Mouse (Mus musculus): ENCODE results near the gene Abca7.
"Not testable (repeated sequence)": the region's sequence is repeated elsewhere in the genome, so short reads cannot be mapped to it uniquely, and the experiment has no call there.

Gene Abca7

GRCm38 (mm10) chr10:80045364-80045763 is 49.1 kb downstream of the Abca7 start:
- not testable (repeated sequence) for DNase-seq (ENCODE audit: low read depth, low spot score)

DNA sequence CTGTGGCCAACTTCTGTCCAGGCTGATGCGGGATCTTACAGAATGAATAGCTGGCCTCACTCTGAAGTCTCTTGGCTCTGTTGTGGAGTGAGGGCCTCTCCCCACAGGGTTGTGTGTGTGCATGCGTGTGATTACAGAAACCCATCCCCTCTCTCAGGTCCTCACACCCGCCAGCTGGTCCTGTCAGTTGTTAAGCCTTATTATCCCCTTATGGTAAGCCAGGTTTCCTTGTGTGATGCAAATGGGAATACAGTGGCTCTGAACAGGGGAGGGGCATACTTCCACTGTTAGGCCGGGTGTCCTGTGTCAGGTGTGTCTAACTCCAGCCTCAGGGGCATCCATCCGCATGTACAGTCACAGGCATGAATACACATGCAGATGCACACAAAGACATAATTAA is 49.5 kb downstream of the Abca7 start:
- DNase-seq (ENCODE audit: low read depth, low spot score), result no peak

GRCm38 (mm10) chr10:80047041-80047565 is 50.8 kb downstream of the Abca7 start, which contains the start of gene Gpx4:
Gene Gpx4 (plus strand): TSS chr10:80047166.
- DNase-seq (ENCODE audit: low read depth, low spot score), result no peak

- no peak for DNase-seq (ENCODE audit: low read depth, low spot score)
Measured at GRCm38 (mm10) chr10:80048396-80048795, 52.1 kb downstream of the Abca7 start.

DNA sequence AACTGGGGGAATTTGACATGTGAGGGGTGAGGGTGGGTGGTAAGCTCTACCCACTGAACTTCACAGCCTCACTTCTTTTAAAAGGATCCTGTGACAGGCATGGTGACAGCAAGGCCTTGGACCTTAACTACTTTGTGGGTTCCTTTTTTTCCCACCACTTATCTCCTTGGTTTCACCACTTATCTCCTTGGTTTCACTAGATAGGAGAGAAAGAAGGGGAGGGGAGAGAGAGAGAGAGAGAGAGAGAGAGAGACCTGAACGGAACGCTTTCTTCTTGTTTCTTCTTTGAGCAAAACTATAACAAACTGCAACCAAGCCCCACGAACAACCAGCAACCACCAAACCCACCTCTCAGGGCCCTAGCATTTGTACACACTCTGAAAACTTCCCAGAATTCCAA is 52.5 kb downstream of the Abca7 start:
- no peak for DNase-seq (ENCODE audit: low read depth, low spot score)

- no peak for DNase-seq (ENCODE audit: low read depth, low spot score)
Measured at GRCm38 (mm10) chr10:80050244-80050643, 54.0 kb downstream of the Abca7 start.

GRCm38 (mm10) chr10:80050885-80051617 is 54.8 kb downstream of the Abca7 start:
- DNase-seq (ENCODE audit: low read depth, low spot score), result no peak

DNA sequence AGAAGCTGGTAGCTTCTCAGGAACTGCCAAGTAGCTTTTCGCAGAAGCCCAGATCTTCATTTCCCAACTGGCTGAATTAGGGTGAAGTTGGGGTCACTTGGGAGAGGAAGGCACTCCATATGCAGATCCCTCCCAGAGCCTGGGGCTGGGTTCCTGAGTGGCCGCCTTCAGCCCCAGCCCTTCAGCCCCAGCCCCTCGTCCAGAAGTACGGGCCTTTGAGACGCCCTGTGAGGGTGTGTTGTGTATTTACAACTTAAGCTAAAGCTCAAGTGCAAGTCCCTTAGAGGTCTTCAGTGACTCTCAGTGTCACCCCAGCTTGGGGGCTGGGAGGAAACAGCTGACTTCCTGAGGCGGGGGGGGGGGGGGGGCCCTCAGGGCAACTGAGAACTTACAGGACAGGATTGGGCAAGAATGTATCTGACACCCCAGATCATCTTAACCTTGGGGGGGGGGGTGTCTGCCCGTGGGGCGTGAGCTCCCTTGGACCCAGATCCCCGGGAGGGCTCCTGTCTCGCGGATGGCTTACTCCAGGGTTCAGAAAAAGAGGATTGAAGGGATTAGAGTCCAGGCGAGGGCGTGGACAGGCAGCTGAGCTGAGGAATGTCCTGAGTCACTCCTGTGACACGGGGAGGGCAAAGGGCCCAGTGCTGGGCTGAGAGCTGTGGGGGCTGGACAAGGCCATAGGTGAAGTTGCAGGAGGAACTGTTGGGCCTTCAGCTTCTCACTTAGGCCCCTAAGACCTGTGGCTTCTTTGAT is 55.5 kb downstream of the Abca7 start:
- DNase-seq (ENCODE audit: low read depth, low spot score), result no peak

GRCm38 (mm10) chr10:80052374-80052764 is 56.1 kb downstream of the Abca7 start:
- no peak for DNase-seq (ENCODE audit: low read depth, low spot score)

DNA sequence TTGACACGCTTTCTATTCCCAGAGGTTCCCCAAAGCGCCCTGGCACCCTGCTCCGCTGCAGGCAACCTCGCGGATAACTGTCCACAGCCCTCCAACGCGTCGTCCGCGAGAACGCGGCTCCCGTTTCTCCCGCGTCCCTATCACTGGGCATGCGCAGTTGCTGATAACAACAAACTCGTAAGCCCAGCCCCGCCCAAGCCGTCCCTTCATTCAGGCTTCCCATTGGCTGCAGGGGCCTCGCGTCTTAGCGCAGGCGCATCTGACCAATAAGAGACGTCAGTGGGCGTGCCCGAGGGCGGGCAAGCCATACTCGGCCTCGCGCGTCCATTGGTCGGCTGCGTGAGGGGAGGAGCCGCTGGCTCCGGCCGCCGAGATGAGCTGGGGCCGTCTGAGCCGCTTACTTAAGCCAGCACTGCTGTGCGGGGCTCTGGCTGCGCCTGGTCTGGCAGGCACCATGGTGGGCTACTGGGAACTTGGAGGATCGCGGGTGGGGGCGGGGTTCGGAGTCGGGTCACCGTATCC is 57.0 kb downstream of the Abca7 start:
- DNase-seq (ENCODE audit: low read depth, low spot score), result peak; percentile 100

DNA sequence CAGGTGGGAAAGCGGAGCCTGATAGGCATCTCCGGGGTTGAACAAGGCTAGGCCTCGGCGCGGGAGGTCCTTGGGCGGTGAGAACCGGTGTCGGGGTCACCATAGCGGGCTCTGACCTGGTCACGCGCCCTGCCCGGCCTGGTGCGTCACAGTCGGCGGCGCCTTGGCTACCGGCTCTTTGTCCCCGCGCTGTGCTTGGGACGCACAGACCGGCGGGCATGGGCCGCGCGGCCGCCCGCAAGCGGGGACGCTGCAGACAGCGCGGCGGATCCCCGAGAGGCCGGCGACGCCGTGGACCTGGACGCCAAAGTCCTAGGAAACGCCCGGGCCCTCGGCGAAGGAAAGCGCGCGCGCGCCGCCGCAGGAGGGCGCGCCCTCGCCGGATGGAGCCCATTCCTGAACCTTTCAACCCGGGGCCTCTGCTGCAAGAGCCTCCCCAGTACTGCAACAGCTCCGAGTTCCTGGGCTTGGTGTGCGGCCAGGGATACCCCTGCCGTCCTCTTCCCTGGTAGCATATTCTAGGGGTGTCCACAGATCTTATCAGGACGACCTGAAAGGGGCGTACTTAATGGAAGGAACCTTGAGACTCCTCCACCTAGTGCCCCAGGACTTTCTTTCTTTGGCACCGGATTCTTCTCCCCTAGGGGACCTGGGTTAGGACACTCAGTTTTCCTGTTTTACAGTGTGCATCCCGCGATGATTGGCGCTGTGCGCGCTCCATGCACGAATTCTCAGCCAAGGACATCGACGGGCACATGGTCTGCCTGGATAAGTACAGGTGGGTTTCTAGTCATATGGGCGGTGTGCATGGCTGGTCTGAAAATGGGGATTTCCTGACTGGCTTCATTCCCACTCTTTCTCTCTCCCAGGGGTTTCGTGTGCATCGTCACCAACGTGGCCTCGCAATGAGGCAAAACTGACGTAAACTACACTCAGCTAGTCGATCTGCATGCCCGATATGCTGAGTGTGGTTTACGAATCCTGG is 57.8 kb downstream of the Abca7 start:
- DNase-seq (ENCODE audit: low read depth, low spot score), result peak; percentile 65

GRCm38 (mm10) chr10:80054911-80055310 is 58.6 kb downstream of the Abca7 start:
- DNase-seq (ENCODE audit: low read depth, low spot score), result not testable (repeated sequence)

DNA sequence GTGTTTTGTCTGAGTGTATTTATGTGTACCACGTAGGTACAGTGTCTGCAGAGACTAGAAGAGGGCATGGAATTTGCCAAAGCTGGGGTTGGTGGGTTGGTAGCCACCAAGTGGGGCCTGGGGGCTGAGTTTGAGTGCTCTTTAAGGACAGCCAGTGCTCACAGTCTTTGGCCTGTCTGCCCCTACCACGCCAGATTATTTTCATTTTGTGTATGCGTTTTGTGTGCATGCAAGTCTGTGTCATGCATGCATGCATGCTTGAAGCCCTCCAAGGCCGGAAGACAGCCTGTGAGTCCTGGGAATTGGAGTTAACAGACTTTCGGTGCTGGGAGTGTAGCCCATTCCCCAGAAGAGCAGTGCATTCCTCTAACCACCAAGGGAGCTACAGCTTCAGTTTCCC is 59.1 kb downstream of the Abca7 start:
- DNase-seq (ENCODE audit: low read depth, low spot score), result no peak

- DNase-seq (ENCODE audit: low read depth, low spot score), result no peak
Measured at GRCm38 (mm10) chr10:80055891-80056290, 59.6 kb downstream of the Abca7 start.

- no peak for DNase-seq (ENCODE audit: low read depth, low spot score)
Measured at GRCm38 (mm10) chr10:80056506-80056905, 60.2 kb downstream of the Abca7 start.

DNA sequence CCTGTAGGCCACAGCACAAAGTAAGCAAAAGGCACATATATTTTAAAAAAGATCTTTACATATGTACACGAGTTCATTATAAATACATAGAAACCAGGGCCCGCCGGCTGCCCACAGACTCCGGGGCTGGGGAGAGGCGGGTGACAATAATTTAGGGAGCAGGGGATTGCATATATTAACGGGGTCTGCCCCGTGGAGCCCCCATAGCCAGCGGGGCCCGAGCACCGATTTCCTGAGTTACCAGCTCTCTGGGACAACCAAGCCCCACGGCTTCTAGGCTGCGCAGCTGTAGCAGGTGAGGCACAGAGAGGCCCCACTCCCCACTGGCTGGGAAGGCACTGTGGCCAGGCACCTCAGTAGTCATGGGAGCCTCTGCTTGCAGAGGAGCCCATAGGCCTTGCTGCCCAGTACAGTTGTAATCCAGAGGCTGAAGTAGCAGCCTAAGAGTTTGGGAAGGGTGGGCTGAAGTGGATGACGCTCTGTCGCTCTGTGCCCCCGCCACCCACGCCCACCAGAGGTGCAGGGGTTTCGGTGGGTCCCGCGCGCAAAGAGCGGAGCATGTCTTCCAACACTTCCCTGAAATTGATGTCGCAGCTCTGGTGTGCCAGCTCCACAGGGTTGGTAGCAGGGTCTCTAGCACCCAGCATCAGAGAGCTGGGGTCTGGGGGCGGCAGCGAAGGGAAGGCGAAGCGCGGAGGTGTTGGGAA is 60.8 kb downstream of the Abca7 start:
- DNase-seq (ENCODE audit: low read depth, low spot score), result no peak

DNA sequence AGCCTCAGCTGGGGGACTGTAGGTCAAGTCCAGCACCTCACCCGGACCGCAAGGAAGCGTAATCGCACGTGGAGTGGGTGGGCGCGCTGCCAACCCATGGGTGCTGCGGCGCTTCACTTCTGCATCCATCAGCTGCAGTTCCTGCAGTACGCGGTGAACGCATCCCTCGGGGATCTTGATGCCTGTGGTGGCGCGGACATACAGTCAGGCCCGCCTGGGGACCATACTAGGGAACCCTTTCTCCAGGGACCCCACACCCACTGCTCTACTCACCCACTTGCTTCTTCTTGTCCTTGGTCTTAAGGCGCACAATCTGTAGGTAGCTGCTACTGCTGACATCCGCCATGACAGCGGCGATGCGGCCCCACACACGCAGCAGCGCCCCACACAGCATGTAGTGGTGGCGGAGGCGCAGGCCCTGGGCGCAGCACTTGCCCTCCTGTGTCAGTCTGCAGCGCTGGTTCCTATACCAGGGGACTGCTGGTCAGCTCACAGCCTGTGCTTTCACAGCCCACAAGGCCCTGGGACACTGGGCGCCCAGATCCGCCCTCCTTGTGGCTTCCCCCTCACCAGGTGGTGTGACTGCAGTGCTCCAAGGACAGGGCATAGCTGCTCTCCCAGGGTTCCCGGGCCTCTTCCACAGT is 61.5 kb downstream of the Abca7 start:
- DNase-seq (ENCODE audit: low read depth, low spot score), result no peak

DNA sequence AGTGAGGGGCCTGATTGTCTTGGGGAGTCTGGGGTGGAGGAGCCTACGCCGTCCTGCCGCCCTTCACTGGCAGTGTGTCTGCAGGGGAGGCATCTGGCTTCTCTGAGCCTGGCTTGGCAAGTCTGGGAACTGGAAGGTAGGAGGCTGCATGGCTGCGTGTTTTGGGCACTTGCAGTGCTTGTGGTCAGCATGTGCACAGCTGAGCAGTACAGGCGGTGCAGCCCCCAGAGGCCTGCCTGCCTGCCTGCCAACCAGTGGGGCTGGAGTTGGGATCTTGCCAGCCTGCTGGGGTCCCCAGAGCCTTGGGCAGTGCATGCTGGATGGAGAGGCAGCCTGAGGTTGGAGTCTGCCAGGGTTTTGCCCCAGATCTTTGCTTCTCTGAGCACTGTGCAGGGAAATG is 66.8 kb downstream of the Abca7 start:
- no peak for DNase-seq (ENCODE audit: low read depth, low spot score)

- DNase-seq (ENCODE audit: low read depth, low spot score), result no peak
Measured at GRCm38 (mm10) chr10:80063877-80064650, 67.8 kb downstream of the Abca7 start.

Measured in c-Kit-negative CD71-positive TER-119-positive erythroid progenitor cells, embryonic 14.5 days (primary cell).